ENCODE assay signal across 15 mouse cellular contexts in the genomic region with DNA sequence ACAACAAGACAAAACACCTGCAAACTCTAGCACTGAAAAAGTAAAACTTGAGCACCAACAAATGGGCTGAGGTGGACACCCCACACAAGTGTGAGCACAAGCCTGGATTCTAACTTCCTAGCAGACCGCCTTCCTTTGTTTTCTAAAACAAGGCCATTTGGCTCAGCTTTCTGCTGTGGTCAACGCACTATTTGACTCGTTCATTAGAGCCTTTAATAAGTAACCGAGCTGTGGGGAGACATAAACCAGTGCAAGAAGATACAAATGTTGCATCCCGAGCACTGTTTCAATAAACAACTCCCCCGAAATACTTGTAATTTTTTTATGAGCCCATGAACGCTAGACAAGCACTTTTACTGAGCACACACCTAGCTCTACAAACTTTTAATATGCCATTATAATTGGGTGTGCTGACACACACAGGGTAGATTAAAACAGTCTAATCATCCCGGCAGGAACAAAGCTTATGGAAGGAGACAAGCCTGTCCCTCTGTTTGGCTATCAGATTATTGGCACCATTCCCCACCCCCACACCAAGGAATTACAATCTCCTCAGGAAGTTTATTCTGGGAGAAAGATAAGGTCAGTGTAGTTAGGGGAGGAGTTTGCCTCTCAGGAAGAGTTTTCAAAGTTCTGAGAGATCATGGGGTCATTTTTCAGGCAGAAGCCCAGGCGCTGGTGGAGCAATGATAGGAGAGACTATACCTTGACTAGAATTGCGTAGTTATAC. TPM values are rescaled to one million over a fixed set of nuclear protein-coding genes. Genes with fewer than 3 reads are reported as not detected.
A peak's percentile ranks its signal among the peaks of the same experiment; 100 is the strongest.
DNase-seq lines count a peak whose midpoint lies in the region; ATAC-seq lines count a peak whose summit lies in the region.
"Had no signal": no experiment of that assay in that cellular context is flagged by ENCODE, and none has a peak within 500 bp of the region (broad histone marks: within the 10 kb centered on the region; RNA-seq: fewer than 3 reads in every experiment).

No protein-coding gene starts in this region.

- H3K27ac ChIP-seq in heart, embryonic 11.5 days (ENCODE audit: low read depth, low read length), result no peak overlapping the region
- H3K27ac ChIP-seq: layer of hippocampus, adult 2 months; macrophage had no signal

- no peaks in the 10 kb centered on the region for H3K9me3 ChIP-seq in heart, embryonic 11.5 days (replicated peaks; ENCODE audit: control insufficient read depth, low read length)

- H3K27me3 ChIP-seq in heart, embryonic 11.5 days (ENCODE audit: control insufficient read depth, insufficient read depth, low read length), result no peaks in the 10 kb centered on the region

- H3K36me3 ChIP-seq in heart, embryonic 11.5 days (ENCODE audit: control insufficient read depth, insufficient read depth, low read length), result no peaks in the 10 kb centered on the region

- H3K4me1 ChIP-seq in heart, embryonic 11.5 days (ENCODE audit: control insufficient read depth, insufficient read depth, low read length), result peaks cover 7% of the 10 kb centered on the region; the same call in 1 of the 2 replicates

- no peak overlapping the region for H3K4me2 ChIP-seq in heart, embryonic 11.5 days

- H3K9ac ChIP-seq in heart, embryonic 11.5 days (ENCODE audit: low read depth, low read length), result no peak overlapping the region

- H3K4me3 ChIP-seq in heart, embryonic 11.5 days (ENCODE audit: low read depth, low read length), result no peak overlapping the region
- H3K4me3 ChIP-seq: layer of hippocampus, adult 2 months had no signal

- WGBS in heart, embryonic 11.5 days (ENCODE audit: insufficient replicate concordance), result 45% methylated on average over 10 of the region's 10 CpGs

- no peak for ATAC-seq in heart, embryonic 11.5 days (replicated peaks; ENCODE audit: insufficient number of reproducible peaks, low FRiP score, low TSS enrichment)
- ATAC-seq: CD4-positive, CD25-positive, alpha-beta regulatory T cell, adult 4 months had no signal

- DNase-seq in heart, adult 18-20 months, result peak; percentile 25 to 43
- DNase-seq in NIH3T3 (ENCODE audit: low read depth), result peak; percentile 0
- DNase-seq in kidney, adult 9 months, result peak; percentile 54
- DNase-seq in lung, postnatal 10 days, result peak; percentile 74
- no peak for DNase-seq in ovary, adult 18-20 months (ENCODE audit: low spot score)
- DNase-seq in T-cell, adult 2 months (ENCODE audit: low spot score), result no peak
- DNase-seq: left cerebral cortex, postnatal 4 days had no signal

RNA-seq across cellular contexts. Expression of a gene that starts 27.7 kb away (rescaled TPM):
- not detected for total RNA-seq in heart, adult 18-20 months (2021)
- not detected in 2 replicates for polyA plus RNA-seq in heart, embryonic 11.5 days (2014; fragmentation: Nextera tagmentation; extraction: Ambion mirVana)
- total RNA-seq: common myeloid progenitor, adult 5-6 weeks; gastrocnemius, adult 18-20 months; hematopoietic stem cell, adult 5-6 weeks; layer of hippocampus, adult 2 months; left cerebral cortex, postnatal 4 days had no signal
- polyA plus RNA-seq: macrophage; small intestine, adult 2 months had no signal

Comparison
In these comparisons a context has a peak if more than half of its experiments do, and no peak if none do; other contexts are left out.
1. DNase-seq: peak in heart, adult 18-20 months (2 of 2), NIH3T3 (single experiment), kidney, adult 9 months (single experiment) and lung, postnatal 10 days (single experiment); none in ovary, adult 18-20 months (single experiment) and T-cell, adult 2 months (single experiment).